Mouse (Mus musculus): ENCODE data around the gene Zfp385b. TPM values are rescaled to one million over a fixed set of nuclear protein-coding genes. Genes with fewer than 3 reads are reported as not detected.

The Zfp385b gene
- total RNA-seq, 2 experiments from 2014 or later, result 7.0 to 7.6 TPM

- no peak for DNase-seq
These were observed 232.7 kb downstream of the Zfp385b start for GRCm38 (mm10) chr2:77586581-77587360.

- DNase-seq, result no peak
These were observed 235.9 kb downstream of the Zfp385b start for GRCm38 (mm10) chr2:77583586-77583985.

GRCm38 (mm10) chr2:77576571-77576970 is 242.9 kb downstream of the Zfp385b start:
- no peak for DNase-seq

GRCm38 (mm10) chr2:77567528-77568435 is 251.7 kb downstream of the Zfp385b start:
- no peak for DNase-seq

- no peak for DNase-seq
These were observed 255.7 kb downstream of the Zfp385b start for GRCm38 (mm10) chr2:77563706-77564105.

GRCm38 (mm10) chr2:77561941-77562340 is 257.5 kb downstream of the Zfp385b start:
- no peak for DNase-seq

GRCm38 (mm10) chr2:77556938-77557337 is 262.5 kb downstream of the Zfp385b start:
- no peak for DNase-seq

- no peak for DNase-seq
These were observed 263.5 kb downstream of the Zfp385b start for GRCm38 (mm10) chr2:77555980-77556379.

GRCm38 (mm10) chr2:77552675-77553074 is 266.8 kb downstream of the Zfp385b start:
- DNase-seq, result no peak

- DNase-seq, result no peak
These were observed 276.1 kb downstream of the Zfp385b start for GRCm38 (mm10) chr2:77543388-77543787.

- no peak for DNase-seq
These were observed 276.8 kb downstream of the Zfp385b start for GRCm38 (mm10) chr2:77542605-77543004.

- DNase-seq, result no peak
These were observed 277.8 kb downstream of the Zfp385b start for GRCm38 (mm10) chr2:77541681-77542080.

GRCm38 (mm10) chr2:77540860-77541259 is 278.6 kb downstream of the Zfp385b start:
- no peak for DNase-seq

GRCm38 (mm10) chr2:77536556-77536955 is 282.9 kb downstream of the Zfp385b start:
- no peak for DNase-seq

GRCm38 (mm10) chr2:77528079-77528752 is 291.2 kb downstream of the Zfp385b start:
- DNase-seq, result no peak

- no peak for DNase-seq
These were observed 291.8 kb downstream of the Zfp385b start for GRCm38 (mm10) chr2:77527616-77528015.

GRCm38 (mm10) chr2:77526803-77527202 is 292.6 kb downstream of the Zfp385b start:
- no peak for DNase-seq

GRCm38 (mm10) chr2:77526301-77526700 is 293.1 kb downstream of the Zfp385b start:
- DNase-seq, result no peak

- no peak for DNase-seq
These were observed 297.2 kb downstream of the Zfp385b start for GRCm38 (mm10) chr2:77522223-77522622.

GRCm38 (mm10) chr2:77519341-77519740 is 300.1 kb downstream of the Zfp385b start:
- DNase-seq, result no peak

- DNase-seq, result no peak
These were observed 300.7 kb downstream of the Zfp385b start for GRCm38 (mm10) chr2:77518693-77519092.

GRCm38 (mm10) chr2:77516606-77517005 is 302.8 kb downstream of the Zfp385b start:
- DNase-seq, result no peak

GRCm38 (mm10) chr2:77515654-77516053 is 303.8 kb downstream of the Zfp385b start:
- DNase-seq, result no peak
